Mouse (Mus musculus) myocyte (in vitro differentiated cells): Measurements from ENCODE around the gene Urad. TPM values are rescaled to one million over a fixed set of nuclear protein-coding genes. Genes with fewer than 3 reads are reported as not detected.

ENCODE experiments used
- H3K27me3 ChIP-seq: one replicate; pipeline ENCODE4 v1.6.1; 2011; ENCODE audit not compliant: control insufficient read depth, insufficient read depth, insufficient read length
- H3K36me3 ChIP-seq: one replicate; pipeline ENCODE4 v1.6.1; 2011; ENCODE audit not compliant: control insufficient read depth, insufficient read depth
- H3K4me2 ChIP-seq: one replicate; pipeline ENCODE4 v1.6.1; 2011; ENCODE audit warnings: low read depth, control low read depth
- H3K4me3 ChIP-seq: one replicate; pipeline ENCODE4 v1.5.1; 2011; ENCODE audit warnings: mild to moderate bottlenecking, control low read depth, moderate library complexity
- H3K79me2 ChIP-seq: one replicate; pipeline ENCODE4 v1.6.1; 2011; ENCODE audit not compliant: control insufficient read depth, insufficient read depth
- H3ac ChIP-seq: one replicate; pipeline ENCODE4 v1.6.1; 2011; ENCODE audit not compliant: control insufficient read depth, insufficient read length
- CEBPB ChIP-seq: IDR thresholded peaks from 2 replicates; pipeline ENCODE4 v1.6.1; 2011; ENCODE audit warnings: mild to moderate bottlenecking, moderate library complexity; ENCODE audit not compliant: poor library complexity, insufficient read depth, severe bottlenecking
- E2F4 ChIP-seq: IDR thresholded peaks from one replicate; pipeline ENCODE4 v1.6.1; 2011; ENCODE audit warnings: mild to moderate bottlenecking, control low read depth, moderate library complexity; ENCODE audit not compliant: insufficient read depth
- MAX ChIP-seq: IDR thresholded peaks from one replicate; pipeline ENCODE4 v1.6.1; 2011; ENCODE audit warnings: low read depth, mild to moderate bottlenecking, control low read depth
- MYOD1 ChIP-seq, 3 experiments: IDR thresholded peaks; one replicate each; pipeline ENCODE4 v1.6.1; 2011; ENCODE audit warnings: control low read depth in 2 of 3, low read depth in 2 of 3, mild to moderate bottlenecking in 2 of 3, moderate library complexity in 1 of 3; ENCODE audit not compliant: insufficient read length in 2 of 3, control insufficient read depth in 1 of 3
- MYOG ChIP-seq, 3 experiments: IDR thresholded peaks; one replicate each; pipeline ENCODE4 v1.6.1; 2011; ENCODE audit warnings: control low read depth in 2 of 3, low read depth in 2 of 3, mild to moderate bottlenecking in 2 of 3; ENCODE audit not compliant: insufficient read length in 2 of 3, control insufficient read depth in 1 of 3, insufficient read depth in 1 of 3
- POLR2A ChIP-seq: IDR thresholded peaks from one replicate; pipeline ENCODE4 v1.6.1; 2011; ENCODE audit warnings: low read depth, mild to moderate bottlenecking, control low read depth, moderate library complexity; ENCODE audit not compliant: insufficient read length
- POLR2AphosphoS2 ChIP-seq: IDR thresholded peaks from one replicate; pipeline ENCODE4 v1.6.1; 2011; ENCODE audit warnings: low read depth, control low read depth; ENCODE audit not compliant: insufficient read length
- REST ChIP-seq: IDR thresholded peaks from one replicate; pipeline ENCODE4 v1.6.1; 2011; ENCODE audit warnings: mild to moderate bottlenecking, control low read depth, moderate library complexity; ENCODE audit not compliant: insufficient read depth, insufficient read length
- SRF ChIP-seq: IDR thresholded peaks from one replicate; pipeline ENCODE4 v1.6.1; 2011; ENCODE audit warnings: low read depth; ENCODE audit not compliant: control insufficient read depth, insufficient read length
- TCF12 ChIP-seq: IDR thresholded peaks from one replicate; pipeline ENCODE4 v1.6.1; 2011; ENCODE audit warnings: mild to moderate bottlenecking, control low read depth; ENCODE audit not compliant: poor library complexity, insufficient read depth, severe bottlenecking
- TCF3 ChIP-seq: IDR thresholded peaks from one replicate; pipeline ENCODE4 v1.6.1; 2011; ENCODE audit warnings: low read depth, control low read depth; ENCODE audit not compliant: insufficient read length
- USF1 ChIP-seq: IDR thresholded peaks from one replicate; pipeline ENCODE4 v1.6.1; 2011; ENCODE audit warnings: low read depth, mild to moderate bottlenecking, control low read depth, moderate library complexity
- polyA plus RNA-seq: library from polyadenylated mRNA; unstranded; fragments of >200 nt; fragmentation: generic; extraction: Trizol; gene quantifications from one replicate; pipeline ENCODE4 v1.2.1, GENCODE M21; 2012; ENCODE audit warnings: missing spikeins

Urad gene
- polyA plus RNA-seq, 1 experiment: not detected

DNA sequence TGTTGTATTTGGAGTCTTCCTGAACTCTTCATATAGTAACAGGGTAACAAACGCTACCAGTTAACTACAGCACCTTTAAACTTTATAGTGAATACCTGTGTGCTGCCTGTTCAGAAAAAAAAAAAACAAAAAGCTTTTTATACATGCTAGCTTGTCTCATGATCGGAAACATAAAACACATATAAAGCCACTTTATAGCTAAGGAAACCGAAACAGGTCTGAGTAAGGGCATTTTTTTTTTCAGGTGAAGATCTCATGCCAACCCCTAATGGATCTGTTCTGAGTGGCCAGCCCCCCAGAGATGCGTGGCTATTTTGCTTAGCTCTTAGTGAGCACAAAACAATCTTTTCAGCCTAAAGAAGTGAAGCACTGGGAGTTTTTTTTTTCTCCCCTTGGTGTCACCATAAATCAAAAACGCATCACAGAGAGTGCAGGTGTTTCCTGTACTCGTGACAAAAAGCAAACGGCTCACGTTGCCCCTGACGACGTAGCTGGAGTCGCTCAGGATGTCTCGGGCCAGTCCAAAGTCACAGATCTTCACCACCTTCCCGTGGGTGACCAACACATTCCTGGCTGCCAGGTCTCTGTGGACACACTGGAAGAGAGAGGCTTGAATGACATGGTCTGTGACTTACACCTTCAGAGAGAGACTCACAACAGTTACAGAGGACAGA lies 18.6 kb upstream of the Urad start:
- TF ChIP-seq E2F4 (no peak), TCF3 (no peak), TCF12 (no peak), MYOD1 (IDR thresholded peaks at IDR 0.05; ENCODE audit: control insufficient read depth in 1 of 3, insufficient read length in 2 of 3, low read depth in 2 of 3) (no peak), MAX (no peak)
- H3K27me3 ChIP-seq: peaks cover 7% of the 10 kb centered on the region

DNA sequence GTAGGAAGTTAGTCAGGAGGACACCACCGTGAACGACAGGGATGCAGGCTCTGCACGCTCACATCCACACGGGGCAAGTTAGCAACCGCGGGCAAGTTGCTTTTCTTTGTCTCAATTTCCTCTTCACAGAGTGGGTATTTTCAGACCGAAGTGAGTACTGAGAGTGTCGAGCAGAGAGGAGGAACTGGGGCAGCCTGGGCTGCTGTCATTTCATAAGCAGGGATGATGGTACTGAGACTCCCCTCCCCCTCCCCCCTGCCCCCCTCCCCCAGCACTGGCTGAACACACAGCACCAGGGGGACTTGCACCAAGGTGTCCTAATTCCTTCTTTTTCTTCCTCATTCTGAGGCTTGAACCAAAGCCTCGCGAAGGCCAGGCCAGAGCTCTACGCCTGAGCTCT lies 17.3 kb upstream of the Urad start:
- no peaks in the 10 kb centered on the region for H3K79me2 ChIP-seq
- H3K4me2 ChIP-seq: no peak overlapping the region
- no peak for TF ChIP-seq POLR2AphosphoS2
- no peak for TF ChIP-seq MYOD1 (IDR thresholded peaks at IDR 0.05; ENCODE audit: control insufficient read depth in 1 of 3, insufficient read length in 2 of 3, low read depth in 2 of 3)
- no peak for TF ChIP-seq CEBPB
- TF ChIP-seq E2F4: no peak
- no peak for TF ChIP-seq USF1
- no peak for TF ChIP-seq REST
- TF ChIP-seq TCF3: no peak
- TF ChIP-seq SRF: no peak
- TF ChIP-seq MAX: no peak
- no peak for TF ChIP-seq TCF12
- TF ChIP-seq POLR2A: no peak
- TF ChIP-seq MYOG (IDR thresholded peaks at IDR 0.05; ENCODE audit: control insufficient read depth in 1 of 3, insufficient read depth in 1 of 3, insufficient read length in 2 of 3, low read depth in 2 of 3): no peak
- peaks cover 7% of the 10 kb centered on the region for H3K27me3 ChIP-seq
- no peaks in the 10 kb centered on the region for H3K36me3 ChIP-seq
- H3K4me3 ChIP-seq: no peak overlapping the region
- H3ac ChIP-seq: no peak overlapping the region

More for the DNA sequence above, 18.6 kb upstream of the Urad start:
- no peak overlapping the region for H3K4me3 ChIP-seq
- no peaks in the 10 kb centered on the region for H3K36me3 ChIP-seq
- H3ac ChIP-seq: no peak overlapping the region
- H3K4me2 ChIP-seq: no peak overlapping the region
- no peaks in the 10 kb centered on the region for H3K79me2 ChIP-seq

DNA sequence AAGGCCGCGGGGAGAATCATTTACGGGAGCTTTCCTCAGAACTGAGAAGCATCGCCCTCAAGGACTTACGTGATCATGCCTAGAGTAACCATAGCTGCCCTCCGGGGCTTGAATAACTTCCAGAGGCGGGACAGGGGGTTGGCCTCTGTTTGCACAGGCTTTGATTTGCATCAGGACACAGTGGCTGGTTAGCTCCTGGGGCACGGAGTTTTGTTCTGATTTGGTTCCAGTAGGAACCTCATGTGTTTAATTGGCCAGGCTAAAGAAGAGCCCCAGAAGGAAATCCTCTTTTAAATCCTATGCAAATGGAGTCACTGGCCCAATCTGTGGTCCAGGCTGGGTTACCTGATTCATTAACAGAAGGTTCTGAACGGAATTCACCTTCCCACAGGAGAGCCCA lies 16.7 kb upstream of the Urad start:
- H3ac ChIP-seq: no peak overlapping the region
- no peak overlapping the region for H3K4me2 ChIP-seq
- no peaks in the 10 kb centered on the region for H3K36me3 ChIP-seq
- TF ChIP-seq USF1 (no peak), SRF (no peak), TCF12 (no peak), POLR2AphosphoS2 (no peak), REST (no peak), POLR2A (no peak), TCF3 (no peak), MYOD1 (IDR thresholded peaks at IDR 0.05; ENCODE audit: control insufficient read depth in 1 of 3, insufficient read length in 2 of 3, low read depth in 2 of 3) (no peak), E2F4 (no peak)
- no peak overlapping the region for H3K4me3 ChIP-seq
- peaks cover 7% of the 10 kb centered on the region for H3K27me3 ChIP-seq
- no peaks in the 10 kb centered on the region for H3K79me2 ChIP-seq

- no peak overlapping the region for H3ac ChIP-seq
- no peaks in the 10 kb centered on the region for H3K79me2 ChIP-seq
- H3K4me2 ChIP-seq: no peak overlapping the region
- no peak overlapping the region for H3K4me3 ChIP-seq
- H3K36me3 ChIP-seq: no peaks in the 10 kb centered on the region
- no peak for TF ChIP-seq MYOG (IDR thresholded peaks at IDR 0.05; ENCODE audit: control insufficient read depth in 1 of 3, insufficient read depth in 1 of 3, insufficient read length in 2 of 3, low read depth in 2 of 3)
- no peak for TF ChIP-seq REST
- no peaks in the 10 kb centered on the region for H3K27me3 ChIP-seq
Measured at GRCm38 (mm10) chr5:147332711-147333110, 10.5 kb upstream of the Urad start.

DNA sequence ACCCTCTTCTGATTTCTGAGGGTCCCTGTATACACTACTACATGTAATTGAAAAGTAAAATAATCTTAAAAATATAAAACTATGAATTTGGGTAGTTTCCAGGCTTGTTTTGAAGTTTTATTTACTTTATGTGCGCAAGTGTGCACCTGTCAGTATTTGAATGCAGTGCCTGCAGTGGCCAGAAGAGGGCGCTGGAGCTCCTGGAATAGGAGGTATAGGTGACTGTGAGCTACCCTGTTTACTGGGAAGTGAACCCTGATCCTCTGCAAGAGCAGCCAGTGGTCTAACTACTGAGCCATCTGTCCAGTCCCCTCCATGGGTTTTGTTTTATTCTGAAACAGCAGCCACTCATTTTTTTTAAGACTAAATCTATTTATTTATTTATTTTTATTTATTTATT lies 9.3 kb upstream of the Urad start:
- Histone ChIP-seq H3K27me3 (no peaks in the 10 kb centered on the region), H3K4me3 (no peak overlapping the region), H3ac (no peak overlapping the region), H3K79me2 (no peaks in the 10 kb centered on the region), H3K36me3 (no peaks in the 10 kb centered on the region), H3K4me2 (no peak overlapping the region)
- no peak for TF ChIP-seq E2F4
- TF ChIP-seq MAX: no peak
- no peak for TF ChIP-seq SRF
- TF ChIP-seq USF1: no peak
- TF ChIP-seq REST: no peak
- no peak for TF ChIP-seq MYOG (IDR thresholded peaks at IDR 0.05; ENCODE audit: control insufficient read depth in 1 of 3, insufficient read depth in 1 of 3, insufficient read length in 2 of 3, low read depth in 2 of 3)
- no peak for TF ChIP-seq TCF3
- TF ChIP-seq POLR2A: no peak
- TF ChIP-seq CEBPB: no peak
- no peak for TF ChIP-seq TCF12
- no peak for TF ChIP-seq MYOD1 (IDR thresholded peaks at IDR 0.05; ENCODE audit: control insufficient read depth in 1 of 3, insufficient read length in 2 of 3, low read depth in 2 of 3)
- no peak for TF ChIP-seq POLR2AphosphoS2
